Mouse (Mus musculus) T-helper 17 cell (primary cell): ENCODE measurements around the gene Prkn.

Source experiments
- in situ Hi-C, 2 experiments: fragments of 300-600 bp; cut with MboI, MseI; formaldehyde crosslinking; loops; 1 replicate in 1 of 2; 2 replicates in 1 of 2; pipeline ENCODE4 v1.15.1; 2025; ENCODE audit warnings: high pct_unique_total_duplicates in 2 of 2

Prkn gene

DNA sequence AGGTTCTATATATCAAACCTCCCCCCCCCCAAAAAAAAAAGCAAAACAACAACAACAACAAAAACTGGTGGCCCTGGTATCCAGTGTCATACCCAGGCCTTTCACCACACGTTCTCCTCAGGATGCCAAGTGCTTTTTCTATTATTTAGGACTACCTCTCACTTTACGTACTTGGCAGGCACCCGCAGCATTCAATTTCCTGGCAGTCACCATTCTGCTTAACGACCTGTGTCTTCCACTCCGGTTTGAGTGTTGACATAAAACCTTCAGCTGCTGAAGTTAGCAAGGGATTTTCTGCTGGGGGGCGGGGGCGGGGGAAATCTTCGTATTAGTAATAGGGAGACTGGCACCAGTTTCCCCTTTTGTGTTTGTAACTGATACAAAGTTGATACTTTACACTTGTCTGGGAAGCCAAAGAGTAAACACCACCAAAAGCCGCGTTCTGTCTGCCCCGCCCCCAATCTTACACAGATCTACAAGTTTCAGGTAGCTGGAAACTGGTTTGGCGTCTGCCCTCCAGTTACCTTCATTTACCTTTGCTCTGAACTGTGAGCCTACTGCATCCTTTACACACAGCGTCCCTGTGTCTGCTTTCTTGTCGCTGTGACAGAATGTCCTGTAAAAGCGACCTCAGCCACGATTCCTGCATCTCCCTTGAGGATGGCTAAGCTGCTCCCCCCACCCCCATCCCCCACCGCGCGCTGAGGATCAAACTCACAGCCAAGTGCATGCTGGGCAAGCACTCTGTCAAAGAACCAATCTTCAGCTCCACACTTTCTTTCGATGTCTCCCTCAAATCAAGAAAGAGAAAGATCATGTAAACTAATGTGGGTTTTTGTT is 1240.7 kb downstream of the Prkn start:
- in situ Hi-C loops = no loop called here

DNA sequence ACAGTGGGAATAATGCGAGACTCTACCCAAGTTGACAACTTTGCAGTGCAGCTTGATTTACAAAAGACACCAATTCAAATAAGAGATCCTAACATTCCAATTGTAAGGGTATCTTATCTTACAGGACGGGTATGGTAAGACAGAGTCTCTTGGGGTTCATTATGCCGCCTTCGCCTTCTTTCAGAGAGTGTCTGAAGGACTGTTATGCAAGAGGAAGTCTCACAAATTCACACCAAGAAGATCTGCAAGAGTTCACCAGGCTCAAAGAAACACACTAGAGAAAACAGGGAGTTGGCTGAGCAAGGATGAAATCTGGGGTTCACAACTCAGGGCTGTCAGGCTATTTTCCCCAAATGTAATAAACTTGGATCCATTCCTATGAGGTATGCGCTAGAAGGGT is 1242.0 kb downstream of the Prkn start:
- in situ Hi-C loops = no loop called here

DNA sequence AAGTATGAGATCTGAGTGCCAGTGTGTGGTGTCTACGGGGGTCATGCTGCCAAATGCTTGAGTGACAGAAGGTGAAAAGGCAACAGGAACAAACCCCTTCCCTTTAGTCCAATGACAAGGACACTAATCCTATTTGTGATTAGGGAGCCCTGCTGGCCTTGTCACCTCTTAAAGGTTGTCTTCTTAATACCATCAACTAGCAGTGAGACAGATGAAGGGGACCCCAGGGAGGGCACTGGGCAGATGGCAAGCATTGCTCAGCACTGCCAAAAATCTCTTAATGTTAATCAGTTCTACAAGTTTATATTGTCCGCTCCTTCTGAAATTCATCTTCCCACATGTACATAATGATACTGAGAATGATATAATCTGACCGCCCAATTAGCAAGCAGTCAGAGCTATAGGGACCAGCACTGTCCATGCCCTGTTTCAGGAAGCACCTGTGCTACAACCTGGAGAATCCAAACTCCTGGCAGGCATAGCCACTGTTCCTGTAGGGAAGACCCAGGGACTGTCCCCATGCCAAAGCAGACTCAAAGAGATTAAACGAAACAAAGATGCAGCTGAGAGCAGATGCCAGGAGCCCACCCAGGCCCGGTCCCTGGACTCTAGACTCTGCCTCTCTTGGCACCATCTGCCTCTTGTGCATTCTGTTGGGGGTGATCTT is 1250.2 kb downstream of the Prkn start:
- in situ Hi-C loops = no loop called here

DNA sequence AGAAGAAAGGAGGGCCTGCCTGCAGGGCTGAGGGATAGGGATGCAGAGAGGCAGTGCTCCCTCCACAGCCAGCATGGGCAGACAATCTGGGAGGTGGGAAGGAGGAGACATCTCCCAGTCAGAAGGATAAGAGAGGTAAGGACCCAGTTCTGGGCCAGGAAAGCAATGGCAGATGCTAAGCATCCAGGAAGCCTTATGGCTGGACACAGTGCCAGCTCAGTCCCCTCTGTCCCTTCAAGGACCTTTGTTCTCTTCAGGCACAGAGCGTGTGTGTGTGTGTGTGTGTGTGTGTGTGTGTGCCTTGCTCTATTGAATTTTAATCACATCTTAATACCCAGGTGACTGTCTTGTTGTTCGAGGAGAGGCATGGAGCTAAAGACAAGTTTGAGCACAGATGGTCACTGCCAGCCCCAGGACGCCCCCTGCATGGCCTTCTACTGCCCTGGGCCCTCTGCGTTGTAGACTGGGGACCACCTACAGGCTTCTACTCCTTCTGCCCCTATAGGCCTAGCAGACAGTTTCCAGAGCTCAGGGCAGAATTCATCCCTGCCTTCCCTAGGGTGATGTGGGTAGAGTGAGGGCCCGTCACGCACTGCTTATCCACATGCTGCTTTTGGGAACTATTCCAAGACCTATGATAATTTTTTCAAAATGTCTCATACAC is 1252.8 kb downstream of the Prkn start:
- in situ Hi-C loops = no loop called here

DNA sequence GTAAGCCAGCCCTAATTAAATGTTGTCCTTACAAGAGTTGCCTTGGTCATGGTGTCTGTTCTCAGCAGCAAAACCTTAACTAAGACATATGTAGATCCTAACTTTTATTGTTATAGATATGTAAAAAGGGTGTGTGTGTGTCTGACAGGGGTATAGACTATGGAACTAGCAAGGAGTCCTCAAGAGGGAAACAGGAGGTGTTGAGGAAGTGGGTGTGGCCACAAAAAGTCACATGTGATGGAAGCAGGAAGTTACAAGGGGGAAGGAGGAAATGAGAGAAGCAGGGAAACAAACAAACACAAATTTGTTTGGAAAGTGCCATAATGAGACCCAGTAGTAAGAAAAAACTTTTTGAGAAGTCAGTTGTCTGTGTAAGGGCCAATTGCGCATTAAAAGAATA is 1253.8 kb downstream of the Prkn start:
- in situ Hi-C loops = no loop called here

DNA sequence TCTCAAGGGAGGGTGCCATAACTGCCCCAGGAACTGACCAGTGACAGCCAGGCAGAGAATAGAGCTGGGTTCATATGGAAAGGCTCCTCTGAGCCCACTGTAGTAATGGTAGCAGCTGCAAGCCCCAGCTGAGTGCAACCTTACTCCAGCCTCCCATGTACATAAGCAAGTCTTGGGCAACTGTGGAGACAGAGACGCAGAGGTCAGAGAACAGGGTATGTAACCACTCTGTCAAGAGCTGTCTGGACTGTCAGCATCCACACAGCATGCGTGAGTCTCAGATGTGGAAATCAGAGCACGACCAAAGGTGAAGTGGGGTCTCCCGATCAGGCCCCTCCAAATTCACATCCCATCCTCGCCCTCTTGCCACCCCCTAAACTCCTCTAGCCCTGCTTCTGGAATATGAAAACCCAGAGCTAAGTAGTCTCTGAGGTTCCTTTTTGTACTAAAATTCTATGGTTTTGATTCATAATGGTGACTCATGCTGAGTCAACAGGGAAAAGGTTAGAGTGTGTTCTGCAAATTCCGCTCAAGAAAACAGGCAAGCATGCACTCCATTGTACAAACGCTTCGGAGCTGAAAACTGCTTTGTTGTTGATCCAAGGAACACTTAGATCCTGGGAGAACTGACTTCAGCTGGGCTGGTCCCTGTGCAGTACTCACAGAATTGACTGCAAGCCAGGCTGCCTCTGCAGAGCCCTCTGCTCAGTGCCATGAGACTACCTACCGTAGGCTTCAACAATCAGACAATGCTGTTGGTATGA is 1254.8 kb downstream of the Prkn start:
- in situ Hi-C loops = loop anchor here in 1 of 2 experiments (5.0 kb wide), 1 partner anchor 53 kb away; no protein-coding TSS in a partner anchor

DNA sequence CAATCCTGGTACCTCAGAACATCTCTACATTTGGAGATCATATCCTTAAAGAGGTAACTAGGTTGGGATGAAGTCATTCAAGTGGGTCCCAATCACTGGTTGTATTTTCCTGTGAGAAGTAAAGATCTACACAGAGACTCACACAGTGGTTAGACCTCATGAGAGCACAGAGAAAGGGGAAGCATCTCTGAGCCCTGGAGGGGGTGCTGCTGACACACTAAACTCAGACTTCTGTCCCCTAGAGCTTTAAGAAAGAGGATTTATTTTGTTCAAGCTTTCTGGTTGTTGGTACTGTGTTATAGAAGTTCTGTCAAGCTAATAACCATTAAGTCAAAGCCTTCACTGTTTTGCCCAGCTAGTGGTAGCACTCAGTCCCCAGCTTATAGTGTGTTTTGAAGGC is 1259.2 kb downstream of the Prkn start:
- in situ Hi-C loops = loop anchor here in 1 of 2 experiments (5.0 kb wide), 1 partner anchor 57 kb away; no protein-coding TSS in a partner anchor

DNA sequence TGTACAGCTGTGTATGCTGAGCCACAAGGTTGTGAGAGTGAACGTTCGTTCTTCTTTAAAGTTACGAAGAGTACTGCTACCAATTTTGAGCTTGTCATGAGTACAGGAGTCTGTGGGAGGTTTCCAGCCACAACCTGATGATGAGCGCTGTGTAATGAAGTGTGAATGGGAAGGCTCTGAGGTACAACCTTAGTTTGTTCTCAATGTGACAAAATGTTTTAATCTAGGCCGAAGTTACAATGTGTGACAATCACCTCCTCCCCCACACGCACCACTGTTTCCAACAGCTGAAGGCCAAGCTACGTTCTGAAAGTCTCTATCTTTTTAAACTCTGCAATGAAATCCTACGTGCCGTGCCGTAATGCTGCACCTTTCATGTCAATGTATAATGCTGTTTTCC is 1262.1 kb downstream of the Prkn start:
- in situ Hi-C loops = no loop called here

DNA sequence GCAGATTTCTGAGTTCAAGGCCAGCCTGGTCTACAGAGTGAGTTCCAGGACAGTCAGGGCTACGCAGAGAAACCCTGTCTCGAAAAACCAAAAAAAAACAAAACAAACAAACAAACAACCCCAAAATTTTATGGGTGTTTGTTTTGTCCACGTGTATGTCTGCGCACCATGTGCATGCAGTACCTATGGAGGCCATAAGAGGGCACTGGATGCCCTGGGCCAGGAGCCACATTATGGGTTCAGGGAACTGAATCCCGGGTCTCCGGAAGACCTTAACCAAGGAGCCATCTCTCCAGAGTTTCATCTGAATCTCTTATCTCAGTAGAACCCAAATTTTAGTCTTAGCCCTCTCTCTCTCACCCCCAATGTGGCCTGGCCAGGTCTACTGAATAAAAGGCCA is 1263.6 kb downstream of the Prkn start:
- in situ Hi-C loops = no loop called here

DNA sequence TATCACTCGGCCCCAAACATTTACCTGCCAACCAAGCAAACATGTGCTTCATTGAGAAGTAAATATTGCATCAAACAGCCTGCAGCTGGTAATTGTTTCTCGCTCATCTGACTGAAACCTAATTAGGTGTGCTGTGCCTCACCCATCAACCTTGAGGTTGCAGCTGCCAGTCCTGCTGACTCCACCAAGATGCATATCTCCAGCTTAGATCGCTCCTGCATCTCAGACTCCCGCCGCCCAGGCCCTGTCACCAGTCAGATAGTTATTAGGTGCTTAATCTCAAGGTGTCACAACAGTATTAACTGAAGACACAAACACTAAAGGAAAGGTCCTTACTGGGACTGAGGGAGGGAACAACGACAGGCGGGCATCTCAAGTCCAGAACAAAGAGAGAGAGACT is 1264.1 kb downstream of the Prkn start:
- in situ Hi-C loops = no loop called here

DNA sequence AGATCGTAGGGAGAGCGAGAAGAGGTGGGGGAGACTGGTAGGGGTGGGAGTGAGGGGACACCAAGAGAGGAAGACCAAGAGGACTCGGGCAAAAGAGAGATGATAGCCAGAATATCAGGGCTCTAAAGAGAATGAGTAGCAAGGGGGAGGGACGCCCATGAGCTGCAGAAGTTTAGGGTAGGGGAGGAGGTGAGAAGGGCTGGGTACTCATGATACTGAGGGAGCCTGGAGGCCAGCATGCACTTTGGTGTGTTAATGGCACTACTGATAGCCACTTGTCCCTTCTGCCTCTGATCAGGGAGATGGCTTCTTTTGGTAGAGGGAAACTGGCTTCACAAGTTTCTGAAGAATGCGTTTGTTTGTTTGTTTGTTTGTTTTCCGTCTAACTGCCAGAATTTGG is 1264.5 kb downstream of the Prkn start:
- in situ Hi-C loops = no loop called here

DNA sequence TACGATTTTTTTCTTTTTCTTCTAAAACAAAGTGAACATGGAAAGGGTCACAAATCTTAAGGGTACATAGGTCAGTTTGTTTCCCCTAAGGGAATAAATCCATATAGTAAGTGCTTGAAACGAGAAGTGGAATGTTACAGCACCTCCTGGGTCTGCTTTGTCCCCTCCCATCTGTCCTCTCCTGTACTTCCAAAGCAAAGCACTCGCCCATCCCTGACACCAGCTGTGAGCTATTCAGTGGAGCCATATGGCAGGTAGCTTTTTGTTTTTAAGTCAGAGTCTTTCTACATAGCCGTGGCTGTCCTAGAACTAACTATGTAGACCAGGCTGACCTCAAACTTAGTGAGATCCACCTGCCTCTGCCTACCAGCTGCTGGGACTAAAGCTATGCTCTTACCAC is 1266.1 kb downstream of the Prkn start:
- in situ Hi-C loops = no loop called here
